Mouse (Mus musculus): ENCODE results near the gene Slit3. TPM values are rescaled to one million over a fixed set of nuclear protein-coding genes. Genes with fewer than 3 reads are reported as not detected.

Slit3 gene
- polyA plus RNA-seq, 1 experiment from 2014 or later: 15.0 TPM

DNA sequence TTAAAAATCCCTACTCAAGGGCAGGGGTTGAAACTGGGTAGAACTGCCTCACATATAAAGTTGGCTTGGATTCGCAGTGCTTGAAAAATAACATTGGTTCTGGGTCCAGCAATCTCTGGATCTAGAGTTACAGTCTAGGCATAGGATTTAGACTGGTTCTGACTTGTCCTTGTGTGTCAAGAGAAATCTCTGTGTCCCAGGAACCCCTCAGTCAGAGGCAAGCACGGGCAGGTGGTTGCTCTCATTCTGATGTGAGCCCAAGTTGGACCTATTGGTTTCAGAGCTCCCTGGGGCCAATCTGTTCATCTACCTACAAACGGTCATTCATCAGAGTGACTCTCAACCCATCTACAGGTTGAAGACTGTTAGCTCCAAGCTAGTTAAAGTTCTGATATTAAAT lies 541.9 kb downstream of the Slit3 start:
- Histone ChIP-seq H3K4me1 (peaks cover 21% of the 10 kb centered on the region), H3K36me3 (no peaks in the 10 kb centered on the region), H3K9me3 (replicated peaks) (no peaks in the 10 kb centered on the region), H3K27me3 (ENCODE audit: low read depth, poor library complexity, severe bottlenecking) (peaks cover 73% of the 10 kb centered on the region), H3K27ac (replicated peaks) (no peak overlapping the region), H3K4me3 (no peak overlapping the region)
- 88% methylated on average over 3 of the region's 3 CpGs for WGBS
- no peak for DNase-seq (ENCODE audit: low spot score)

- Histone ChIP-seq H3K4me1 (peaks cover 21% of the 10 kb centered on the region), H3K27ac (replicated peaks) (0 out of 2 replicates have a peak overlapping the region, but pooled peaks have one; percentile 10), H3K4me3 (no peak overlapping the region), H3K36me3 (no peaks in the 10 kb centered on the region), H3K27me3 (ENCODE audit: low read depth, poor library complexity, severe bottlenecking) (peaks cover 79% of the 10 kb centered on the region), H3K9me3 (replicated peaks) (no peaks in the 10 kb centered on the region)
- WGBS: 56% methylated on average over 8 of the region's 8 CpGs
- DNase-seq (ENCODE audit: low spot score): no peak
Measured at GRCm38 (mm10) chr11:35663661-35664060, 542.6 kb downstream of the Slit3 start.

DNA sequence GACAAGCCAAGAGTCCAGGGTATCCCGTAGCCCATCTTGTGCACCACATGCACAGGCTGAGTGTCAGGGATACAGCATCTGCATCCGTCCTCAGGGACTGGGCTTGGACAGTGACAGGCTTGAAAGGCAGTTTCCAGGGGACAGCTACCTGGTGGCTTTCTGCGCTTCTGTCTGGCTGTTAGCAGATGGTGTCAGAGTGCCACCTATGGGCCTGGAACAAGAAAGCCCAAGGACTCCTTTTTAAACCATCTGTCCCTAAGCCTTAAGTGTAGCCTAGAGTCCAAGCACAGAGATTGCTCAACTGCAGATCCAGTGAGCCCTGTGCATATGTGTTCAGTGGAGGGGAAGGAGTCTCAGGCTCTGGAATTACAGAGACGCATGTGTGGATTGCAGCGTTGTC lies 544.0 kb downstream of the Slit3 start:
- Histone ChIP-seq H3K27me3 (ENCODE audit: low read depth, poor library complexity, severe bottlenecking) (peaks cover 88% of the 10 kb centered on the region), H3K27ac (replicated peaks) (peak overlapping the region; percentile 23; the same call in 1 of the 2 replicates), H3K4me1 (peaks cover 21% of the 10 kb centered on the region), H3K9me3 (replicated peaks) (no peaks in the 10 kb centered on the region), H3K4me3 (no peak overlapping the region), H3K36me3 (peaks cover 5% of the 10 kb centered on the region; the same call in 1 of the 2 replicates)
- 37% methylated on average over 5 of the region's 5 CpGs for WGBS
- peak; percentile 57 for DNase-seq (ENCODE audit: low spot score)

GRCm38 (mm10) chr11:35667428-35667827 lies 546.4 kb downstream of the Slit3 start:
- Histone ChIP-seq H3K36me3 (peaks cover 11% of the 10 kb centered on the region; the same call in 1 of the 2 replicates), H3K4me3 (no peak overlapping the region), H3K27ac (replicated peaks) (no peak overlapping the region), H3K9me3 (replicated peaks) (no peaks in the 10 kb centered on the region), H3K4me1 (peaks cover 21% of the 10 kb centered on the region), H3K27me3 (ENCODE audit: low read depth, poor library complexity, severe bottlenecking) (peaks cover 80% of the 10 kb centered on the region)
- peak; percentile 34 for DNase-seq (ENCODE audit: low spot score)
- 50% methylated on average over 3 of the region's 3 CpGs for WGBS

- Histone ChIP-seq H3K4me3 (no peak overlapping the region), H3K4me1 (peaks cover 21% of the 10 kb centered on the region), H3K36me3 (peaks cover 11% of the 10 kb centered on the region; the same call in 1 of the 2 replicates), H3K27ac (replicated peaks) (no peak overlapping the region), H3K27me3 (ENCODE audit: low read depth, poor library complexity, severe bottlenecking) (peaks cover 73% of the 10 kb centered on the region), H3K9me3 (replicated peaks) (no peaks in the 10 kb centered on the region)
- DNase-seq (ENCODE audit: low spot score): no peak
- WGBS: 62% methylated on average over 3 of the region's 3 CpGs
Measured at GRCm38 (mm10) chr11:35668138-35668537, 547.1 kb downstream of the Slit3 start.

- H3K27ac ChIP-seq (replicated peaks): no peak overlapping the region
- no peak overlapping the region for H3K4me3 ChIP-seq
- no peak for DNase-seq (ENCODE audit: low spot score)
- no peaks in the 10 kb centered on the region for H3K9me3 ChIP-seq (replicated peaks)
- WGBS: 92% methylated on average over 1 of the region's 1 CpGs
- peaks cover 11% of the 10 kb centered on the region; the same call in 1 of the 2 replicates for H3K36me3 ChIP-seq
- peaks cover 68% of the 10 kb centered on the region for H3K27me3 ChIP-seq (ENCODE audit: low read depth, poor library complexity, severe bottlenecking)
- peaks cover 17% of the 10 kb centered on the region for H3K4me1 ChIP-seq
Measured at GRCm38 (mm10) chr11:35668750-35669149, 547.7 kb downstream of the Slit3 start.

DNA sequence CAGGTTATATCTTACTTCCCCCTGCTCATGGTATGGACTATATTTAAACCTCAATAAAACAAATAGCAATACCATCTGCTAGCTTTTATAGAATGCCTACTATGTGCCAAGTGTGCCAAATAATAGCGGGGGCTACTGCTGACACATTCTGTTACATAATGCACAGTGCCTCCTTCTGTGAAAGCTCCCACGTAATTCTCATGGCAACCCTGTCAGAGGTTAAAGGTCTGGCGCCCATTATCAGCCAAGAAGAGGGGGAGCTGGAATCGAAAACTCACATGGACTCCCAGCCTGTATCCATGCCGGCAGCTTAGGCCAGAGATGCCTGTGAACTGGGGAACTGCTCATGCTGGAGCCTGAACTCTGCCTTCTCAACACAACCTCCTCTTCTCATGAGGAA lies 548.5 kb downstream of the Slit3 start:
- H3K9me3 ChIP-seq (replicated peaks): no peaks in the 10 kb centered on the region
- WGBS: 85% methylated on average over 5 of the region's 5 CpGs
- peaks cover 11% of the 10 kb centered on the region; the same call in 1 of the 2 replicates for H3K36me3 ChIP-seq
- peaks cover 61% of the 10 kb centered on the region for H3K27me3 ChIP-seq (ENCODE audit: low read depth, poor library complexity, severe bottlenecking)
- H3K27ac ChIP-seq (replicated peaks): no peak overlapping the region
- no peak for DNase-seq (ENCODE audit: low spot score)
- H3K4me3 ChIP-seq: no peak overlapping the region
- H3K4me1 ChIP-seq: peaks cover 9% of the 10 kb centered on the region

- H3K27me3 ChIP-seq (ENCODE audit: low read depth, poor library complexity, severe bottlenecking): peaks cover 54% of the 10 kb centered on the region
- H3K4me3 ChIP-seq: no peak overlapping the region
- peaks cover 11% of the 10 kb centered on the region; the same call in 1 of the 2 replicates for H3K36me3 ChIP-seq
- DNase-seq (ENCODE audit: low spot score): no peak
- no peaks in the 10 kb centered on the region for H3K9me3 ChIP-seq (replicated peaks)
- H3K4me1 ChIP-seq: peaks cover 3% of the 10 kb centered on the region
- H3K27ac ChIP-seq (replicated peaks): no peak overlapping the region
- WGBS: 81% methylated on average over 6 of the region's 6 CpGs
Measured at GRCm38 (mm10) chr11:35670181-35670580, 549.2 kb downstream of the Slit3 start.

DNA sequence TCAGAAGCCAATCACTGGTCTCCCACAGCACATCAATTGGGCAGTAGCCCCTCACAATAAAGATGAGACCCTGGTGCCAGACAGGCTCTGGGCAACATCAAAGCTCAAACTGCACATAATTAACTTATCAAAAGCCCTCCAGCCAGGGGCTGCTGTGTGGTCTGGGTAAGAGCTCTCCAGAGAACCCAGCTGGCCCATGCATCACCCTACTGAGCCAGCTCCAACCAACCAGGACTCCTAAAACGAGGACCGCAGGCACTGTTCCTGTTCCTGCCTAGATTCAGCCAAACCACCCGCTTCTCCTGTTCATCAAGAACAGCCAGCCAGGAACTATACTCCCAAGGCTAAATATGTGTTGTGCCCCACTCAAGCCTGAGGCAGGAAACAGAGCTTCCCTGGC lies 549.7 kb downstream of the Slit3 start:
- 80% methylated on average over 3 of the region's 3 CpGs for WGBS
- Histone ChIP-seq H3K27ac (replicated peaks) (no peak overlapping the region), H3K36me3 (peaks cover 11% of the 10 kb centered on the region; the same call in 1 of the 2 replicates), H3K4me1 (no peaks in the 10 kb centered on the region), H3K4me3 (no peak overlapping the region), H3K27me3 (ENCODE audit: low read depth, poor library complexity, severe bottlenecking) (peaks cover 48% of the 10 kb centered on the region), H3K9me3 (replicated peaks) (no peaks in the 10 kb centered on the region)
- no peak for DNase-seq (ENCODE audit: low spot score)

GRCm38 (mm10) chr11:35673050-35673449 lies 552.0 kb downstream of the Slit3 start:
- Histone ChIP-seq H3K4me3 (no peak overlapping the region), H3K27ac (replicated peaks) (no peak overlapping the region), H3K9me3 (replicated peaks) (no peaks in the 10 kb centered on the region), H3K36me3 (peaks cover 11% of the 10 kb centered on the region; the same call in 1 of the 2 replicates), H3K4me1 (no peaks in the 10 kb centered on the region), H3K27me3 (ENCODE audit: low read depth, poor library complexity, severe bottlenecking) (peaks cover 28% of the 10 kb centered on the region)
- 92% methylated on average over 7 of the region's 7 CpGs for WGBS
- no peak for DNase-seq (ENCODE audit: low spot score)

DNA sequence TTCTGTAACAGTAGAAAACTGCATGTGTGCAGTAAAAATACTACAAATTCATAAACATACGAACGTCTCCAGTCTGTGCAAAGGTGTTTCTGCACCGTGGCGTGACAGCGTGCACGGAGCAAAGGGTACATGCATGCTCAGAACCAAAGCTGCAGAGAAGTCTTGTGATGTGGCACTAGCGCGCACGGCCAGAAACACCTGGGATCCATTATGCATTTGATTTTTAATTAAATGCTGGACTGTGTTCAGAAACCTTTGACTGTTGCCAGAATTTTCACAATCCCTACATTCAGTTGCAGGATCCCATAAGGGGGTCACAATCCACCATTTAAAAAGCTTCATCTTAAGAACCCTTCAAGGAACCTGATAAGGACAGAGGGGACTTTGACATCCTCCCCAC lies 553.2 kb downstream of the Slit3 start:
- H3K27me3 ChIP-seq (ENCODE audit: low read depth, poor library complexity, severe bottlenecking): peaks cover 17% of the 10 kb centered on the region
- 96% methylated on average over 9 of the region's 9 CpGs for WGBS
- H3K4me1 ChIP-seq: no peaks in the 10 kb centered on the region
- H3K27ac ChIP-seq (replicated peaks): no peak overlapping the region
- no peak for DNase-seq (ENCODE audit: low spot score)
- peaks cover 11% of the 10 kb centered on the region; the same call in 1 of the 2 replicates for H3K36me3 ChIP-seq
- no peak overlapping the region for H3K4me3 ChIP-seq
- no peaks in the 10 kb centered on the region for H3K9me3 ChIP-seq (replicated peaks)

DNA sequence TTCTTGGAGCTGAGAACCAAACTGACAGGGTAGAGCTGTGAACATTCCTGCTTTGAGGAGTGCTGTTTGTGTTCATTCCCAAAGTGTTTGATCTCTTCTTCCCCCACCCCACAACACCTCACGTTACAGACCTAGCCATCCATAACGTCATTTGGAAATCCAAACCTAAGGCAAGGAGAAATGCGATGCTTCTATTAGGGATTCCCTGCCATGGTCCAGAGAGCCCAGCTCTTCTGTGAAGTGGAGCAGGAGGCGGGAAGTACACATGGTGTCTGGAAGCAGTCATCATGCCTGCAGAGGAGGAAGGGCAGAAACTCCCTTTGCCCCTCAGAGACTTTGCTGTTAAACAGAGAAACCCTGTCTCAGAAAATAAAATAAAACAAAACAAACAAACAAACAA lies 555.7 kb downstream of the Slit3 start:
- 54% methylated on average over 4 of the region's 4 CpGs for WGBS
- Histone ChIP-seq H3K36me3 (no peaks in the 10 kb centered on the region), H3K9me3 (replicated peaks) (no peaks in the 10 kb centered on the region), H3K27ac (replicated peaks) (no peak overlapping the region), H3K4me3 (no peak overlapping the region), H3K4me1 (no peaks in the 10 kb centered on the region), H3K27me3 (ENCODE audit: low read depth, poor library complexity, severe bottlenecking) (no peaks in the 10 kb centered on the region)
- no peak for DNase-seq (ENCODE audit: low spot score)

GRCm38 (mm10) chr11:35679976-35680375 lies 559.0 kb downstream of the Slit3 start:
- DNase-seq (ENCODE audit: low spot score): no peak
- Histone ChIP-seq H3K9me3 (replicated peaks) (no peaks in the 10 kb centered on the region), H3K4me3 (no peak overlapping the region), H3K27ac (replicated peaks) (no peak overlapping the region), H3K36me3 (no peaks in the 10 kb centered on the region), H3K27me3 (ENCODE audit: low read depth, poor library complexity, severe bottlenecking) (no peaks in the 10 kb centered on the region), H3K4me1 (no peaks in the 10 kb centered on the region)
- WGBS: 87% methylated on average over 5 of the region's 5 CpGs

GRCm38 (mm10) chr11:35687316-35687715 lies 566.3 kb downstream of the Slit3 start:
- Histone ChIP-seq H3K9me3 (replicated peaks) (no peaks in the 10 kb centered on the region), H3K4me3 (no peak overlapping the region), H3K27ac (replicated peaks) (no peak overlapping the region), H3K27me3 (ENCODE audit: low read depth, poor library complexity, severe bottlenecking) (peaks cover 6% of the 10 kb centered on the region; the same call in 1 of the 2 replicates), H3K36me3 (peaks cover 32% of the 10 kb centered on the region), H3K4me1 (no peaks in the 10 kb centered on the region)
- no peak for DNase-seq (ENCODE audit: low spot score)
- WGBS: 92% methylated on average over 6 of the region's 6 CpGs

All from midbrain, embryonic 10.5 days (tissue).